Mouse (Mus musculus) cerebellum, adult (tissue): ENCODE results near the gene Atp8a2.

Source experiments
- ATAC-seq: cut with Nextera tagmentation; 2 replicates; pipeline ENCODE4 v1.9.2; 2017; ENCODE audit warnings: mild to moderate bottlenecking, moderate library complexity, mixed read lengths; ENCODE audit not compliant: insufficient number of reproducible peaks, low FRiP score, low TSS enrichment

Gene Atp8a2

DNA sequence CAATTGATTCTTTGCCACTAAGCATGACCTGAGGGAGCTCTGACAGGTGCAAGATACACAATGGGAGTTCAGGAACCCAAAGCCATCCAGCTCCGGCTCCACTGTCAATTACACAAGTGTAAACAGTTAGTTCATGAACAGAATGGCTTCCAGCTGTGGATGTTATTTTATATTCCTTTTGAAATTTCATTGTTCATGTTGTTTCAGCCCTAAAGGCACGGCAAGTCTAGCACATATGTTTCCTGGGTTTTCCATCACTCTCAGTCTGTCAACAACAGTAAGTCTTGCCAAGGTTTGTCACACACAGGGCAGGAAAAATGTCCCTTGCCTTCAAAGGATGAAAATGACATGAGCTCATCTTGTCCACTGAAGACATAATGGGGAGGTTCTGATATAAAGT lies 166.3 kb downstream of the Atp8a2 start:
- ATAC-seq, result no peak

GRCm38 (mm10) chr14:60027139-60027538 lies 169.8 kb downstream of the Atp8a2 start:
- ATAC-seq, result no peak

- ATAC-seq, result no peak
Observed at GRCm38 (mm10) chr14:60026647-60027046, 170.3 kb downstream of the Atp8a2 start.

DNA sequence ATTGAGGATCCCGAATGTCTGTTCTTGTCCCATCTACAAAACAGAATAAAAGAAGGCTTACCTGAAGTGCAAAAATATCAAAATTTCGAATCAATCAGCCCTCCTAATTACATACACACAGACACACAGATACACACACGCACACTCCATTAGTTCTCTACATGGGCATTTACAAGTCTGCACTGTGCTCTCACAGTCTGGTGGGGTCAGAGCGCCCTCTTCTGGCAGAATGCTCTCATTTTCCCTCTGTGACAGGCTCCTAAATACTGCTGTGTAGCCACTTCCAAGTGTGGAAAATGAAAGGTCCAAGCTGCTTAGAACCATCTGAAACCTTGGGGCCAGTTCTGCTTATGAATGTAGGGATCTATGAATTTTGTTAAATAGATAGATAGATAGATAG lies 181.1 kb downstream of the Atp8a2 start:
- peak; percentile 86 for ATAC-seq

DNA sequence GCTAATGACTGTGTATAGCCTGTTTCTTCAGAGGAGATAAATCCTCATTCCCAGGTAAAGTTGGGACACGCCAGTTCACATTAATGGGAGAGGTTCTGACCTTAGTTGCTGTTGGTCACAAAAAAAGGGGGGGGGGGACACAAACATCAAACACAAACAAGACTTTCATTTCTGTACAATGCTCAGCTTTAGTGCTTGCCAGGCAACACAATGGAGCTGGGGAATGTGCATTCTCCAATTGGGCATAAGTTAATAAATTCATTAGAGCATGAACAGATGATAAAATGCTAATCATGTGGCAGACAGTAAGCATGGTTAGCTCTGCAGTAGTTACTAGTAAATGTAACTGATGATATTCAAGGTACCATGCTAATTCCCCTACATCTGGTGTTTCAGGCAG lies 195.2 kb downstream of the Atp8a2 start:
- ATAC-seq, result no peak

- ATAC-seq, result no peak
Observed at GRCm38 (mm10) chr14:59988860-59989259, 208.1 kb downstream of the Atp8a2 start.

GRCm38 (mm10) chr14:59987975-59988374 lies 209.0 kb downstream of the Atp8a2 start:
- ATAC-seq, result no peak

DNA sequence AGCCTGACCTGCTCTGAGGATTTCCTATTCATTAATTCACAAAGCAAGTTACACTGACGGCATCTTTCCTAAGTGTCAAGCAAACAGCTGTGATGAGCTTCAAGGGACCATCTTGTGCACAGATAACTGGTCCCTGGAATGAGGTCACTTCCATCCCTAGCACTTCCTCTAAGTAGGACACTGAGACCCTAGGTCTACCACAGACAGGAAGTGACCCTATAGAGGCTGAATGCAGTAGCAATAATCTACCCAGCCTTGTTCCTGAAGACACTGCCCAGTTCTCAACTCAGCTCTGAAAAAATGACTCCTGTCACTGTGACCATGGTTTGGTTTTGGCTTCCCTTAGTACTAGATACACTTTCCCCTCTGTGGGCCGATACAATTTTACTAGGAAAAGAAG lies 219.0 kb downstream of the Atp8a2 start:
- no peak for ATAC-seq

- no peak for ATAC-seq
Observed at GRCm38 (mm10) chr14:59971221-59971730, 225.7 kb downstream of the Atp8a2 start.

DNA sequence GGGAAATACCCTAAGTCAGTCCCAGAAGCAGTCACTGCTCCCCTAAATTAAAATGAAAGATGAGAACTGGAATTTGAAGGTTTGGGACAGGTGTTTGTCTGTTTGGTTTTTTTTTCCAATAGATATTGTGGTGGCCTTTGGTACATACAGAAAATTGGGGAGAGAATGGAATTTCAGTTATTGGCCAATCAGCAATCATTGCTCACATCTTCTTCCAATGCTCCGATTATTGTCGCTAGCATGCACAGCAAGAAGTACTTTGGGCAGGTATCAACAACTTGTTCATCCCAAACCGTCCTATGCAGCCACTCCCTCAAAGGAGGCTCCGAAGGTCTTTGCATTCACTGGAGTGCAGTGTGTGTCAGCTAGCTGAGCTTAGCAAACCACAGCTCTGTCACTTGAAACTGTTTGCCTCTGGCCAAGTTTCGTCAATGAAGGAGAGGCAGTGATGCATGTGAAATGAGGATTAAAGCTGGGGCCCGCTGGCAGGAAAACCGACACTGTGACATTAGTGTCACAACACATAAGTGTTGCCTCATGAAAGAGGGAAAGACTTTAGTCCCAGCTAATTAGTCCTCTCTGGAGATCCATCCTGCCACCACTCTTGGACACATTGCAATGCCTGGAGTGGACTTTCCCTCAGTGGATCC lies 227.4 kb downstream of the Atp8a2 start:
- no peak for ATAC-seq

- ATAC-seq, result no peak
Observed at GRCm38 (mm10) chr14:59967847-59968550, 229.0 kb downstream of the Atp8a2 start.

DNA sequence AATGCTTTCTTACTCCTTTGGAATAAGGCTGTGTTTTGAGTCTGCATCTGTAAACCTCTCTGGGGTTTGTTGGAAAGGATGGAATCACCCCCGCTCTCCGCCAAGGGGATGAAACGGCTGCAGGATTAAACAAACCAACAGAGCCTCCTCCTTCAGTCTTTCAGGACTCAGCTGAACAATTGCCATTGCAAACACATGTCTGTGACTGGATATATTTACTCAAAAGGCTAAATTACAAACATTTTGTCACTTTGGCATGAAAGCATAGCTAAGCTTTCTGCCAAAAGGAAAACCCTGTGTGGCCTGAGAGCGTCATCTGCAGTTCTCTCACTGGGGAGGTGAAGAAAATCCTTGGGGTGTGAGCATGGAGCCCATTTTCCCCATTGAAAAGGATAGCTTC lies 230.0 kb downstream of the Atp8a2 start:
- ATAC-seq, result no peak

- no peak for ATAC-seq
Observed at GRCm38 (mm10) chr14:59964569-59964968, 232.4 kb downstream of the Atp8a2 start.

DNA sequence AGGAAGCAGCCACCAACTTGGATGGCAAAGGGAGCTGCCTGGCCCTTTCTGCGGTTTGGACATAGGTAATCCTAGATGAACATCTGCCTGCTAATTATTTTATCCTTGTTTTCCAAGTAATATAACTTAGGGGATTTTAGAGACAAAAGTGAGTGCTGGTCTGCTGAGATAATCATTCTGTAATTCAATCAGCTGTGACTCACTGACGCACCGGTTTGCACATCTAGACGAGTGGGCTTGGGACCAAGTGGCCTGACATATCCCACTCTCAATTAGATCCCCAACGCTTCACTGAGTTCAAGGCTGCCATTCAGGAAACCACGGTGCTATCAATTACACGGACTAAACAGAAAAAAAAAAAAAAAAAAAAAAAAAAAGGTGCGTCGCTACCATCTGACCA lies 236.0 kb downstream of the Atp8a2 start:
- ATAC-seq, result no peak

- no peak for ATAC-seq
Observed at GRCm38 (mm10) chr14:59960214-59960890, 236.6 kb downstream of the Atp8a2 start.

GRCm38 (mm10) chr14:59959723-59960122 lies 237.3 kb downstream of the Atp8a2 start:
- ATAC-seq, result no peak

GRCm38 (mm10) chr14:59949983-59950382 lies 247.0 kb downstream of the Atp8a2 start:
- no peak for ATAC-seq

GRCm38 (mm10) chr14:59942864-59943611 lies 253.9 kb downstream of the Atp8a2 start:
- peak; percentile 95 for ATAC-seq

DNA sequence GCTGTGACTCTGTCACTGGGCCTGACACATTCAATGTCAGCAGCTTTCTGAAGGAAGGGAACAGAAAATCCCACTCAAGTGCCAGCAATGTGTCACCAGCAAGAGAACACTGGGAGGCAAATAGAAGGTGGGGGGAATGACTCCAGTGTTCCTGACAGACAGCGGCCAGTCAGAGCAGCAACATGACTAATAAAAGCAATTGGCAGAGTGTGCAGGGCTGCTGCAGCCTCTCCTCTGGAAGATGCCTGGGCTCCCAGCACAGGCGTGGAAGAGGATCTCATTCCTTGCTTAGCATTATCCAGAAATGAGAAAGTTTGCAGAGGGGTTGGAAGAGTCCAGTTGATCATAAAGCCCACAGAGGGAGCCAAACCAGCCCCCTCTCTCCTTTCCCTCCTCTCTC lies 254.8 kb downstream of the Atp8a2 start:
- ATAC-seq, result no peak

GRCm38 (mm10) chr14:59932355-59932754 lies 264.6 kb downstream of the Atp8a2 start:
- no peak for ATAC-seq
